Mouse (Mus musculus) olfactory bulb, adult 2 months (tissue): ENCODE results near the gene P3h4.

ENCODE experiments used
- CTCF ChIP-seq: fragments of 200-500 bp; IDR thresholded peaks from 2 replicates; pipeline ENCODE4 v1.5.1; 2012; ENCODE audit warnings: low read depth, mild to moderate bottlenecking, low read length, moderate library complexity; ENCODE audit not compliant: insufficient read depth
- POLR2A ChIP-seq: fragments of 200-500 bp; IDR thresholded peaks from 2 replicates; pipeline ENCODE4 v1.6.1; 2012; ENCODE audit warnings: mild to moderate bottlenecking, low read depth, low read length, moderate library complexity; ENCODE audit not compliant: insufficient read depth

DNA sequence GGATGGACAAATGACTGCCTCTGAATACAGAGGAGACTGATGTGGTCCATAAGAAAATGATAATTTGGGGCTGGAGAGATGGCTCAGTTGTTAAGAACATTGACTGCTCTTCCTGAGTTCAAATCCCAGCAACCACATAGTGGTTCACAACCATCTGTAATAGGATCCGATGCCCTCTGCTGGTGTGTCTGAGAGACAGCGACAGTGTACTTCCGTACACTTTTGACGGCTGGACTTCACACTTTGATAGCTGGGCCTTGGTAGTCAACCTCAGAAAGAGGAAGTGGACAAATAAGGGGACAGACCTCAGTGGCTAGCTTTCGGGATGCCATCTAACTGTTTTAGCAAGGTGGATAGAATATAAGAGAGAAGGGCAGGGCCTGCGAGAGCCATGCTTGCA is 54.5 kb downstream of the P3h4 start:
- no peak for TF ChIP-seq POLR2A
- no peak for TF ChIP-seq CTCF
